Mouse (Mus musculus) embryonic stem cell, embryonic (primary cell): ENCODE data around the gene Comt.

ENCODE experiments used
- CTCF ChIA-PET, 4 experiments: fragments of 300-600 bp in 2 of 4; fragments of 350-600 bp in 2 of 4; sonication (Branson Sonifier 250); formaldehyde crosslinking; loops; one replicate each; lab custom pipeline; 2022; ENCODE audit warnings: inconsistent platforms in 2 of 4; lab: Charles Lee
- POLR2A ChIA-PET, 4 experiments: fragments of 300-600 bp in 2 of 4; fragments of 350-600 bp in 2 of 4; sonication (Branson Sonifier 250); formaldehyde crosslinking; loops; one replicate each; lab custom pipeline; 2022; ENCODE audit warnings: antibody characterized with exemption in 4 of 4, inconsistent platforms in 1 of 4; lab: Charles Lee

The Comt gene

DNA sequence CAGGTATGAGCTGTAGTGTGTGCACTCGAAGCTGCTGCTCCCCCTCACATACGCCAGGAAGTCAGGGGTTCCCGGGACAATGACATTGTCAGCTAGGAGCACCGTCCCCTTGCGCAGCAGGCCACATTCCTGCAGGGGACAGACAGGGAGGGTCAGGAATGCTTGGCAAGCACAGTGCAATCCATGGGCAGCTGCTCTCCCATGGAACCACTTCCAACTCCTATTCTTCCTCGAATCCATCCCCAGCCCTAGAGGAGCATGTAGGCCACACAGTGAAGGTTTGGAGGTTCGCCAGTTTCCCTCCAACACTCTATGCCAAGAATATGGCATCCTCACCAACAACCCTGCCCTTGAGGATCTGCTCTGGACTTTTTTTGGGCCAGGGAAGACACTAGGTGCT is 18.7 kb downstream of the Comt start:
- ChIA-PET POLR2A (interaction anchor here in 3 of 4 experiments (0.7 to 1.7 kb wide), 14 partner anchors 8 to 429 kb away, joined by 3 to 7 read pairs (median 4); partner anchors contain the start of genes 2510002D24Rik (in 1 of the 3), Arvcf (in 1 of the 3), Gm28539 (in 1 of the 3) and Tango2 (in 1 of the 3)), CTCF (interaction anchor here (0.6 to 1.0 kb wide), 6 partner anchors 36 to 147 kb away, joined by 3 to 5 read pairs (median 3); partner anchors contain the start of genes Arvcf (in 1 of the 4) and Tango2 (in 1 of the 4))

DNA sequence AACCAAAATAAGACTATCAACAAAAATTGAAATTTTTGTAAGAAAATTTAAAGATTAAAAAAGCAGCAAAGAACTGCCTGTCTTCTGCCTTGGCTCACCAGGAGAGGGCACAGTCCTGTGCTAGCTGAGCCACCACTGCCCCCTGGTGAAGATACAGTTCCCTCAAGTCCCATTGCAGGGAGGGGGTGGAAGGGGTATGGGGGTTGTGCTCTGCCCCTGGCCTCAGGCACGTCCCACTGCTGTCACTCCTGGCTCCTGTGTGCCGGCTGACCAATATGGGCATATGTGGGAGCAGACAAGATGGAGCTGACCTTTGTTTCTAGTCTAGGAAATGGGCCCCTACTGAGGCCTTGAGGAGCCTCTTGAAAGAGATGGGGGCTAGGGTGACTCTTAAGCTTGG is 20.4 kb downstream of the Comt start:
- ChIA-PET CTCF (interaction anchor here (0.5 to 2.9 kb wide), 21 partner anchors 9 to 225 kb away, joined by 3 to 19 read pairs (median 4); partner anchors contain the start of genes Arvcf (in 3 of the 4), Tango2 (in 3 of the 4) and Txnrd2 (in 1 of the 4)), POLR2A (interaction anchor here in 3 of 4 experiments (0.6 to 3.1 kb wide), 14 partner anchors 9 to 158 kb away, joined by 3 to 10 read pairs (median 4); partner anchors contain the start of genes Ranbp1 (in 1 of the 3) and Trmt2a (in 1 of the 3))

DNA sequence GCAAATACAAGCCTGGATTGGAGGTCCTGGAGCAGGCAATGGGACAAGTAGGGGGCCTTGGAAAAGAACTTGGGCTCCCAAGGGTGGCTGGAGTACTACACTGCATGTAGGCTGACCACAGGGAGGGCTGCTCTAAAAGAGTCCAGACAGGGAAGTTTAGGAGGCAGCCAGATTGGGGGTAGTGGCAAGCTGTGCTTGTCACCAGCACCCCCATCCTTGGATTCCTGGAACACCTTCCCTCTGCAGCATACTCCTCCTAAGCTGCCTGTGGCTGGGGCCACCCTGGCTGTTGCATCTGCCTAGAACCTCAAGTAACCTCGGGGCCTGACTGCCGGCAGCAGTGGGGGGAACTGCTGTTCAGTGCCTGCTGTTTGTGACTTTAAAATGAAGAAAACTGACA is 20.8 kb downstream of the Comt start:
- CTCF ChIA-PET, result interaction anchor here (0.5 to 2.9 kb wide), 18 partner anchors 8 to 226 kb away, joined by 3 to 19 read pairs (median 4); partner anchors contain the start of genes Arvcf (in 3 of the 4), Tango2 (in 3 of the 4) and Txnrd2 (in 1 of the 4)
- POLR2A ChIA-PET, result interaction anchor here in 2 of 4 experiments (0.8 to 3.1 kb wide), 12 partner anchors 9 to 158 kb away, joined by 3 to 10 read pairs (median 5); partner anchors contain the start of genes Ranbp1 (in 1 of the 2) and Trmt2a (in 1 of the 2)

DNA sequence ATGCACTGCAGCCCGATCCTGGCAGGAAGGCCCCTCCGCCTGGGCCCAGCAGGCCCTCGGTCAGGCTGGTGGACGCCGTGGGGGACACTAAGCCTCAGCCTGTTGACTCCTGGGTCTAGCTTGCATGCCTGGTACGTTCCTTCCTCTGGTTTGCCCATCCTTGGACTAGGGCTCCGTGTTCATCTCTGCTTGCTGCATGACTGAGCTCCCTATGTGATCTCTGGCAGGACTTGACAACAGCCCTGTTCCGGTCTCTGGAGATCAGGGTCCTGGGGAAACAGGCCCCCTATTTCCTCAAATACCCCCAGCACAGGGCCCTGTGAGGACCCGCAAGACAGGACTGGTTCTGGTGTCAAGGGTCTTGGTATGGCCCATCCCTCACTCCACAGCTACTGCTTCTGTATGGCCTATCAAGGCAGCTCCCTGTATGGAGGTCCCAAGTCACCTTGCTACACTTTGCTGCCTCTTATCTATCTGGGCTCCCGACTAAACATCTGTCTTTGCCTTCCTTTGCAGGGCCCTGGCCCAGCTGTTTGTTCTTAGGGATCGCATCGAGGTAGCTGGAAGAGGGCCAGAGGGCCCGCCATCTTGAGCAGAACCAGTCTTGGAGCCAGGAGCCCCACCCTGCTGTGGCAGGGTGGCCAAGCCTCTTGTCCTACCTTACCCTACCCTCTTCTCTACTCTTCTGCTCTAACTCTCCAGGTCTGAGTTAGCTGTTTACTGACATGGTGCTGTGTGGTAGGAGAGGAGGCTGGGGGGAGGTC is 21.4 kb downstream of the Comt start:
- CTCF ChIA-PET, result interaction anchor here (0.9 to 2.9 kb wide), 12 partner anchors 8 to 60 kb away, joined by 3 to 19 read pairs (median 4); partner anchors contain the start of genes Arvcf (in 3 of the 4) and Tango2 (in 3 of the 4)
- POLR2A ChIA-PET, result interaction anchor here in 2 of 4 experiments (0.5 to 3.1 kb wide), 16 partner anchors 10 to 190 kb away, joined by 3 to 10 read pairs (median 4); no protein-coding TSS in a partner anchor

DNA sequence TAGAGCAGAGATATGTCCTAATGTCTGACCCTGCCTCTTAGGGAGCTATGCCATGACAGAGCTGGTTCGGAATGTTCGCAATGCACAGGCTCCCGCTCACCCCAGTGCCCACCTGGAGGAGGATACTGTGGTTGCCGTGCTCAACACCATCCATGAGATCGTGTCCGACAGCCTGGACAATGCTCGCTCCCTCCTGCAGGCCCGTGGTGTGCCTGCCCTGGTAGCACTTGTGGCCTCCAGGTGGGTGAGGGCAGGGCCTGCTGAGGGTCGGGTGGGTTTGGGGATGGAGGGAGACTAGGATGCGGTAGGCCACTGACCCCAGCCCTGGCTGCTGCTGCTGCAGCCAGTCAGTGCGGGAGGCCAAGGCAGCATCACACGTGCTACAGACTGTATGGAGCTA is 23.4 kb downstream of the Comt start:
- ChIA-PET CTCF (interaction anchor here in 1 of 4 experiments (3.7 kb wide), 1 partner anchor 59 kb away, joined by 10 read pairs; no protein-coding TSS in a partner anchor), POLR2A (interaction anchor here in 3 of 4 experiments (0.5 to 4.8 kb wide), 9 partner anchors 10 to 58 kb away, joined by 3 to 27 read pairs (median 4); no protein-coding TSS in a partner anchor)

DNA sequence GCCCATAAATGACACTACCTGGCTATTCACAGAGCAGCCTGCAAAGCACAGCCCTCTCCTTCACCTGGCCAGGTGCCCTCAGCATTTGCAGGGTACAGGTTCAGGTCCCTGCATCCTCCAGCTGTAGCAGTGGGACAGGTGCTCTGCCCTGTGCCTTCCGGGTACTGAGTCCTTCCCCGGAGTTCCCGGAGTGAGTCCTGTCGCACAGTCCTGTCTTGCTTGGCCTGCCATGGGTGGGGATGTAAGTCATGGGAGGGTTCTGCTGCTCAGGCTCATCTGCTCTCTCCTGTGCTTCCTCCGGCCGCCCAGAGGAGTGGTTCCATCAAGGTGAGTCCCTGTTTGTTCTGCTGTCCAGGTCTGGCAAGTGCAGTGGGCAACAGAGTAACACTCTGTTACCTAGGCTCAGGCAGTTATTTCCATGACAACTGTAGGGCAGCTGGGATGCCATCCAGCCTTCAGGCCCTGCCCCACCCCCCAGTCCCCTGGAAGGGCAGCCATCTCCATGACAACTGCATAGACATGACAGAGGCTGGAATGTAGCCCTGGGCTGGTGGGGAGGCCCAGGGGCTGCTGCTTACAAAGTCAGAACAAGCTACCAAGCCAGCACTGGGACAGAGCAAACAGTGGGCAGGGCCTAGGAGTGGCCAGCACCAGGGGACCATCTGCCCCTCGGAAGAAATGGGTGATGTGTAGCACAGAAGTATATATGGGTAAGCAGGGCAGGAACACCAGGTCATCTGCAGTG is 26.0 kb downstream of the Comt start:
- CTCF ChIA-PET, result interaction anchor here in 2 of 4 experiments (0.6 to 3.7 kb wide), 3 partner anchors 56 to 287 kb away, joined by 3 to 10 read pairs (median 4); no protein-coding TSS in a partner anchor
- POLR2A ChIA-PET, result interaction anchor here in 2 of 4 experiments (0.6 to 4.8 kb wide), 10 partner anchors 8 to 57 kb away, joined by 3 to 27 read pairs (median 4); no protein-coding TSS in a partner anchor

DNA sequence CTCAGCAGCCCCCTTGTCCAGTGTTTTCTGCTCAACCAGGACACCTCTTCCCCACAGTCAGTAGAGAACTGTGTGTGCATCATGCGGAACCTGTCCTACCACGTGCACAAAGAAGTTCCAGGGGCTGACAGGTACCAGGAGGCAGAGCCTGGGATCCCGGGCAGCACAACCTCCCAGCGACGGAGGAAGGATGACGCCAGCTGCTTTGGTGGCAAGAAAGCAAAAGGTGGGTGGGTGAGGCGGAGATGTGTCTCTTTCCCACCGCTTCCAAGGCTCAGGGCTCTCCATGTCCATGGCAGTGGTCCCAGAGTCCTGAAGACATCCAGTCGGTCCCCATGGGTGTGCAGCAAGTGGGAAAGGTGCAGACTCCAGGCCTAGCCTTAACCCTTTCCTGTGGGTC is 26.6 kb downstream of the Comt start:
- ChIA-PET CTCF (interaction anchor here in 2 of 4 experiments (0.6 to 2.5 kb wide), 2 partner anchors 52 to 287 kb away, joined by 3 to 11 read pairs; partner anchors contain the start of genes Arvcf (in 1 of the 2) and Tango2 (in 1 of the 2)), POLR2A (interaction anchor here in 2 of 4 experiments (1.2 to 4.8 kb wide), 4 partner anchors 8 to 56 kb away, joined by 3 to 27 read pairs (median 4); partner anchors contain the start of genes Arvcf (in 1 of the 2) and Tango2 (in 1 of the 2))

DNA sequence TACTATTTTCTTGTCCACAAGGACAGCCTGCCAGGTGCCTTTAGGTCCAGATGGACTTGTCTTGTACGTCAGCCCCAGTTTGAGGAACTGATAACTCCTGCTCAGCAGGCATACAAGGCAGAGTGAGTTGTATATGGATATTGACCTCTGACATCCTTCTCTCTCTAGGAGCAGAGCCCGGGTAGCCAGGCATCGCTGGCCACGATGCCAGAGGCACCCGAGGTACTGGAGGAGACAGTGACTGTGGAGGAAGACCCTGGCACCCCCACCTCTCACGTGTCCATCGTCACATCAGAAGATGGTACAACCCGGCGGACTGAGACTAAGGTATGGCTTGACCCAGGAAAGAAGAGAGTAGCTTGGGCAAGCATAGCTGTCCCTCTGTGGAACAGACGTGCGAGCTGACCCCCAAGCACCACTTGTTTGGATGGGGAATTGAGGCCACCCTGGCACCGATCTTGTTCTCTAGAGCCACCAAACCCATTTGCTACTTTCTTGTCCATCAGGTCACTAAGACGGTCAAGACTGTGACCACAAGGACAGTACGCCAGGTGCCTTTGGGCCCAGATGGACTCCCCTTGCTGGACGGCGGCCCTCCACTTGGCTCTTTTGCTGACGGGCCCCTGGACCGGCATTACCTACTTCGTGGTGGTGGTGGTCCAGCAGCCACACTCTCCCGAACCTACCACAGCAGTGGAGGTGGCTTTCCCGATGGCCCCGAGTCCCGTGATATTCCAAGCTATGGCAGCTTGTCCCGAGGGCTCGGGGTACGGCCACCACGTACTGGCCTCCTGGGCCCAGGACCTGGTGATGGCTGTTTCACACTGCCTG is 29.6 kb downstream of the Comt start:
- CTCF ChIA-PET, result interaction anchor here in 1 of 4 experiments (0.9 to 2.5 kb wide), 3 partner anchors 9 to 50 kb away, joined by 3 to 11 read pairs (median 7); partner anchors contain the start of genes Arvcf and Tango2
- POLR2A ChIA-PET, result interaction anchor here in 2 of 4 experiments (0.6 to 10.4 kb wide), 13 partner anchors 9 to 108 kb away, joined by 3 to 57 read pairs (median 7); partner anchors contain the start of genes Arvcf (in 1 of the 2) and Tango2 (in 1 of the 2)

DNA sequence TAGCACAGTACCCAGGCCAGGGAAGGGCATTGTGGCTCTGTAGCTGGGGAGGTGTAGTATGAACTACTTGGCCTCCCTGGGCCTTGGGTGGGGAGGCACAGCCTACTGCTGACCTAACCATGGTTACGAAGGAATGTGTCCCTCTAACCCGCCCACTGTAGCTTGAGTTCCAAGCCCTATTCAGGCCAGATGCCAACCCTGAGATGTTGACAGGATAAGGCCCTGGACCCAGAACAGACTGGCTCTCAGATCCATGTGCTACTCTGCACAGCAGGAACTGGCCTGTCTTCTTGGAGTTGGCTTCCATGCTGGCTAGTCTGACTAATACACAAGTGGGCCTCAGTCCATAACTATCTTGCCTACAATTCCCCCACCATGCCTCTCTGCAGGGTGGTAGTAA is 30.5 kb downstream of the Comt start:
- CTCF ChIA-PET, result interaction anchor here in 1 of 4 experiments (0.9 to 1.6 kb wide), 4 partner anchors 10 to 65 kb away, joined by 3 to 15 read pairs (median 4); no protein-coding TSS in a partner anchor
- POLR2A ChIA-PET, result interaction anchor here in 3 of 4 experiments (0.7 to 10.4 kb wide), 30 partner anchors 9 to 222 kb away, joined by 3 to 57 read pairs (median 5); partner anchors contain the start of genes Arvcf (in 1 of the 3), Ranbp1 (in 1 of the 3), Tango2 (in 1 of the 3) and Trmt2a (in 1 of the 3)

DNA sequence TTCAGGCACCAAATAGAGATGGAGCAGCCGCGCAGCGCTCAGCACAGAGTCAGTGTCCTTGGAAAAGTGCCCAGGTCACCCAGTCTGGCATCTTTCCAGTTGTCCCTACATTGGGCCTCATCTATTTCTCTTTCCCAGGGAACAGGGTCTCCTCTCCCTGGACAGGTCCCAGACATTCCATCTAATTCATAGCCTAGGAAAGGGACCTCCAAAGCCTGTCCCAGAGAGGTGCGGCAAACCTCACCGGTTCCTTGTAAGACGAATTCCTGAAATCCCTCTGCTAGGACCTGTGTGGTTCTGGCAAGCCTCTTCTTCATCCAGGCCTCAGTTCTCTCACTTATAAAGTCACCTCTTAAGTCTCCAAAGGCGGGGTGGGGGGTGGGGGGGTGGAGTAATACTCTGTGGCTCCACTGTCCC is 31.0 kb downstream of the Comt start:
- CTCF ChIA-PET, result interaction anchor here in 3 of 4 experiments (0.7 to 1.6 kb wide), 9 partner anchors 9 to 104 kb away, joined by 3 to 15 read pairs (median 4); partner anchors contain the start of genes Arvcf (in 1 of the 3) and Tango2 (in 1 of the 3)
- POLR2A ChIA-PET, result interaction anchor here in 3 of 4 experiments (0.6 to 10.4 kb wide), 46 partner anchors 8 to 1095 kb away, joined by 3 to 57 read pairs (median 4); partner anchors contain the start of genes Arvcf (in 2 of the 3), Tango2 (in 2 of the 3), Hira (in 1 of the 3) and Mrpl40 (in 1 of the 3)

DNA sequence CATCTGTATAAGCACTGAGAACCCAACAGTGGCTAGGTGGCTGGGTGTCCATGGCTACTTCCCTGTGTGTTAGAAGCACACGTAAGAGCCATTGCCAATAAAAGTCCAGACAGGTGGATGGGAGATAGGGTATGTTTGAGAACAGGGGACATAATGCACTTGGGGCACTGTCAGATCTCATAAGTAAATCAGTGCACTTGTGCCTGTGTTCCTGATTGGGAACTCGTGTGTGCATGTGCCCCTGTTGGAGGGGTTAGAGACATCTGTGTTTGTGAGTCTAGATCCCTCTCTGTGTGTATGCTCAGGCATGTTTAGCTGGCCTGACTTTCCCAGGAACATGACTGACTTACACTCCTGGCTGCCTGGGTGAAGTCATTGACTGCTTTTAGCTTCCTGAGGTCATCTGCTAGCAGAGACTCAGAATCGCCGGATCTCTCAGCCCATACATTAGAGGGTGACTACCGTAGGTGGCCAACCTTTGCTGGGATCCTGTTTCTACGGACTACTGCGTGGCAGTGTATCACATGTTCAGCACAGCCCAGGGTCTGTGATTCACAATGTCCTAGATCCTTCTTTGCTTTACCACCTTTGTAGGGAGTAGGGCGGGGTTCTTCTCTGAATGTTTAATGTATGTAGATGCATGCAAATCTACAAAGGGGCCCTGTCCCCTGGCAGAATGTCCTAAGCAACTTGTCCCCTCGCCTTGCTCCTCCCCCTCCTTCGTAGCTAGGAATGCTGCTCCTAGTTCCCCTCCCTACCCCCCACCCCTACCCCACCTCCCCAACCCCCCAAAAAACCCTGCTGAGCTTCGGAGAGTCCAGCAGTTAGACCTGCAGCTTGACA is 31.7 kb downstream of the Comt start:
- CTCF ChIA-PET, result interaction anchor here (0.5 to 1.6 kb wide), 10 partner anchors 10 to 226 kb away, joined by 3 to 15 read pairs (median 4); partner anchors contain the start of genes Arvcf (in 1 of the 4) and Tango2 (in 1 of the 4)
- POLR2A ChIA-PET, result interaction anchor here in 3 of 4 experiments (0.6 to 10.4 kb wide), 45 partner anchors 8 to 1094 kb away, joined by 3 to 57 read pairs (median 4); partner anchors contain the start of genes Arvcf (in 2 of the 3), Tango2 (in 2 of the 3), Hira (in 1 of the 3) and Mrpl40 (in 1 of the 3)

DNA sequence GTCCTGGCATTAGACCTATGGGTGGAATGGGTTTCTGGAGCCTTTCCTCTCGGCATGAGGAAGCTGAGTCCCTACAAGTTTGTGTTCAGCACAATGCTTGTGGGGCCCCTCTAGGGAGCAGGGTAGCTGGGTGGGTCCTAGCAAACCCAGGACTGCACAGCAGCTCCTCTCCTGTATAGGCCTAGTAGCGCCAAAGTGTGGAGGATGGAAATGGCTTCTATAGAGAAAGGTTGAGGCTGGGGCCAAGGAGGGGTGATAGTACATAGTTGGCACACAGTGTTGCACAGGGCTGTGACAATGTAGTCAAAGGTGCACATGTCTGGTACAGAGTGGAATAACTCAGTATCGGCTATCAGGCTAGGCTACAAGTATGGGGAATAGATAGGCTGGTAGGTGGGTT is 32.6 kb downstream of the Comt start:
- ChIA-PET POLR2A (interaction anchor here in 3 of 4 experiments (0.8 to 10.4 kb wide), 18 partner anchors 7 to 90 kb away, joined by 3 to 57 read pairs (median 9); partner anchors contain the start of genes Arvcf (in 2 of the 3) and Tango2 (in 2 of the 3)), CTCF (interaction anchor here in 3 of 4 experiments (0.8 to 2.0 kb wide), 4 partner anchors 46 to 49 kb away, joined by 3 to 9 read pairs (median 5); partner anchors contain the start of genes Arvcf (in 2 of the 3) and Tango2 (in 2 of the 3))

DNA sequence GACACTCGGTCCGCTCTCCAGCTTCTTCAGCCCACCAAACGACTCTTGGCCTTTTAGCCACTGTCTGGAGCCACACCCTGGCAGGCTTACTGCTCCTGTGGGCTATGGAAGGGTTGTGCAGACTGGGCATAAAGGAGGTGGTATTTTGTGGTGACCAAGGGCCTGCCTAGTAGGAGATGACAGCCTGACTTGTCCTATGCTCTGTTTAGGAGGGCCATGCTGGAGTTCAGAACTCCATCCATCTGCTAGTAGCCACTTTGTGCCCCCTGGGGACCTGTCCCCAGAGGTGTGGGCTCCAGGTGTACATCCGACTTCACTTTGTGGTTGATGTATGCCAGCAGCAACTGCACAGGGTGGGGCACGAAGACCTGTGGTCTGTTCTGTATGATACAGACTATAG is 33.1 kb downstream of the Comt start:
- POLR2A ChIA-PET, result interaction anchor here in 3 of 4 experiments (0.6 to 10.4 kb wide), 28 partner anchors 8 to 659 kb away, joined by 3 to 57 read pairs (median 7); partner anchors contain the start of genes Arvcf (in 3 of the 3), Tango2 (in 3 of the 3) and Txnrd2 (in 1 of the 3)
- CTCF ChIA-PET, result interaction anchor here in 3 of 4 experiments (0.8 to 2.0 kb wide), 4 partner anchors 45 to 50 kb away, joined by 3 to 9 read pairs (median 5); partner anchors contain the start of genes Arvcf (in 2 of the 3) and Tango2 (in 2 of the 3)
